Mouse (Mus musculus): Measurements from ENCODE around the gene Dpp6. TPM values are rescaled to one million over a fixed set of nuclear protein-coding genes. Genes with fewer than 3 reads are reported as not detected.

Dpp6 gene
- polyA plus RNA-seq, 1 experiment from 2014 or later, result 0.36 TPM

- no peaks in the 10 kb centered on the region for H3K4me1 ChIP-seq (ENCODE audit: control insufficient read depth in 2 of 2, insufficient read depth in 2 of 2, low read length in 2 of 2)
- WGBS, result 74% methylated on average over 3 of the region's 3 CpGs
- no peak overlapping the region for H3K27ac ChIP-seq (replicated peaks in 1 of 2; ENCODE audit: control insufficient read depth in 1 of 2, insufficient read depth in 1 of 2, low read depth in 2 of 2, low read length in 2 of 2)
- no peak for ATAC-seq (ENCODE audit: insufficient number of reproducible peaks, insufficient read depth, low FRiP score, low read depth)
- H3K27me3 ChIP-seq (ENCODE audit: control insufficient read depth, insufficient read depth, low read length), result no peaks in the 10 kb centered on the region
- H3K36me3 ChIP-seq (ENCODE audit: control insufficient read depth, insufficient read depth, low read length), result no peaks in the 10 kb centered on the region
- no peaks in the 10 kb centered on the region for H3K9me3 ChIP-seq (ENCODE audit: control insufficient read depth, low read length)
- H3K4me3 ChIP-seq (ENCODE audit: control insufficient read depth in 1 of 2, insufficient read depth in 1 of 2, low read depth in 1 of 2, low read length in 2 of 2), result no peak overlapping the region
- H3K4me2 ChIP-seq (ENCODE audit: low read length), result no peak overlapping the region
- H3K9ac ChIP-seq (ENCODE audit: low read length), result no peak overlapping the region
Measured at GRCm38 (mm10) chr5:27247793-27248192, 430.8 kb downstream of the Dpp6 start.

GRCm38 (mm10) chr5:27248685-27249084 is 431.7 kb downstream of the Dpp6 start:
- H3K4me3 ChIP-seq (ENCODE audit: control insufficient read depth in 1 of 2, insufficient read depth in 1 of 2, low read depth in 1 of 2, low read length in 2 of 2), result no peak overlapping the region
- no peak overlapping the region for H3K27ac ChIP-seq (replicated peaks in 1 of 2; ENCODE audit: control insufficient read depth in 1 of 2, insufficient read depth in 1 of 2, low read depth in 2 of 2, low read length in 2 of 2)
- H3K9me3 ChIP-seq (ENCODE audit: control insufficient read depth, low read length), result no peaks in the 10 kb centered on the region
- WGBS, result 29% methylated on average over 2 of the region's 2 CpGs
- no peak overlapping the region for H3K4me2 ChIP-seq (ENCODE audit: low read length)
- H3K36me3 ChIP-seq (ENCODE audit: control insufficient read depth, insufficient read depth, low read length), result no peaks in the 10 kb centered on the region
- no peaks in the 10 kb centered on the region for H3K27me3 ChIP-seq (ENCODE audit: control insufficient read depth, insufficient read depth, low read length)
- no peak for ATAC-seq (ENCODE audit: insufficient number of reproducible peaks, insufficient read depth, low FRiP score, low read depth)
- H3K9ac ChIP-seq (ENCODE audit: low read length), result no peak overlapping the region
- H3K4me1 ChIP-seq (ENCODE audit: control insufficient read depth in 2 of 2, insufficient read depth in 2 of 2, low read length in 2 of 2), result no peaks in the 10 kb centered on the region

- no peak overlapping the region for H3K27ac ChIP-seq (replicated peaks in 1 of 2; ENCODE audit: control insufficient read depth in 1 of 2, insufficient read depth in 1 of 2, low read depth in 2 of 2, low read length in 2 of 2)
- no peaks in the 10 kb centered on the region for H3K36me3 ChIP-seq (ENCODE audit: control insufficient read depth, insufficient read depth, low read length)
- no peaks in the 10 kb centered on the region for H3K4me1 ChIP-seq (ENCODE audit: control insufficient read depth in 2 of 2, insufficient read depth in 2 of 2, low read length in 2 of 2)
- peaks cover 6% of the 10 kb centered on the region; the same call in 1 of the 2 replicates for H3K9me3 ChIP-seq (ENCODE audit: control insufficient read depth, low read length)
- H3K4me3 ChIP-seq (ENCODE audit: control insufficient read depth in 1 of 2, insufficient read depth in 1 of 2, low read depth in 1 of 2, low read length in 2 of 2), result no peak overlapping the region
- 59% methylated on average over 4 of the region's 4 CpGs for WGBS
- no peak for ATAC-seq (ENCODE audit: insufficient number of reproducible peaks, insufficient read depth, low FRiP score, low read depth)
- no peak overlapping the region for H3K9ac ChIP-seq (ENCODE audit: low read length)
- no peak overlapping the region for H3K4me2 ChIP-seq (ENCODE audit: low read length)
- H3K27me3 ChIP-seq (ENCODE audit: control insufficient read depth, insufficient read depth, low read length), result no peaks in the 10 kb centered on the region
Measured at GRCm38 (mm10) chr5:27249951-27250350, 432.9 kb downstream of the Dpp6 start.

GRCm38 (mm10) chr5:27250906-27251305 is 433.9 kb downstream of the Dpp6 start:
- Histone ChIP-seq H3K27me3 (ENCODE audit: control insufficient read depth, insufficient read depth, low read length) (no peaks in the 10 kb centered on the region), H3K36me3 (ENCODE audit: control insufficient read depth, insufficient read depth, low read length) (no peaks in the 10 kb centered on the region), H3K27ac (replicated peaks in 1 of 2; ENCODE audit: control insufficient read depth in 1 of 2, insufficient read depth in 1 of 2, low read depth in 2 of 2, low read length in 2 of 2) (no peak overlapping the region), H3K4me2 (ENCODE audit: low read length) (no peak overlapping the region), H3K9ac (ENCODE audit: low read length) (no peak overlapping the region), H3K9me3 (ENCODE audit: control insufficient read depth, low read length) (peaks cover 9% of the 10 kb centered on the region; the same call in 1 of the 2 replicates), H3K4me1 (ENCODE audit: control insufficient read depth in 2 of 2, insufficient read depth in 2 of 2, low read length in 2 of 2) (no peaks in the 10 kb centered on the region), H3K4me3 (ENCODE audit: control insufficient read depth in 1 of 2, insufficient read depth in 1 of 2, low read depth in 1 of 2, low read length in 2 of 2) (no peak overlapping the region)
- 73% methylated on average over 3 of the region's 3 CpGs for WGBS
- no peak for ATAC-seq (ENCODE audit: insufficient number of reproducible peaks, insufficient read depth, low FRiP score, low read depth)

GRCm38 (mm10) chr5:27251361-27251760 is 434.4 kb downstream of the Dpp6 start:
- Histone ChIP-seq H3K4me1 (ENCODE audit: control insufficient read depth in 2 of 2, insufficient read depth in 2 of 2, low read length in 2 of 2) (no peaks in the 10 kb centered on the region), H3K27ac (replicated peaks in 1 of 2; ENCODE audit: control insufficient read depth in 1 of 2, insufficient read depth in 1 of 2, low read depth in 2 of 2, low read length in 2 of 2) (no peak overlapping the region), H3K4me3 (ENCODE audit: control insufficient read depth in 1 of 2, insufficient read depth in 1 of 2, low read depth in 1 of 2, low read length in 2 of 2) (no peak overlapping the region), H3K9ac (ENCODE audit: low read length) (no peak overlapping the region), H3K27me3 (ENCODE audit: control insufficient read depth, insufficient read depth, low read length) (no peaks in the 10 kb centered on the region), H3K9me3 (ENCODE audit: control insufficient read depth, low read length) (peaks cover 10% of the 10 kb centered on the region; the same call in 1 of the 2 replicates), H3K36me3 (ENCODE audit: control insufficient read depth, insufficient read depth, low read length) (no peaks in the 10 kb centered on the region), H3K4me2 (ENCODE audit: low read length) (no peak overlapping the region)
- no peak for ATAC-seq (ENCODE audit: insufficient number of reproducible peaks, insufficient read depth, low FRiP score, low read depth)

- Histone ChIP-seq H3K4me3 (ENCODE audit: control insufficient read depth in 1 of 2, insufficient read depth in 1 of 2, low read depth in 1 of 2, low read length in 2 of 2) (no peak overlapping the region), H3K4me1 (ENCODE audit: control insufficient read depth in 2 of 2, insufficient read depth in 2 of 2, low read length in 2 of 2) (no peaks in the 10 kb centered on the region), H3K36me3 (ENCODE audit: control insufficient read depth, insufficient read depth, low read length) (no peaks in the 10 kb centered on the region), H3K9me3 (ENCODE audit: control insufficient read depth, low read length) (peaks cover 10% of the 10 kb centered on the region; the same call in 1 of the 2 replicates), H3K9ac (ENCODE audit: low read length) (no peak overlapping the region), H3K27ac (replicated peaks in 1 of 2; ENCODE audit: control insufficient read depth in 1 of 2, insufficient read depth in 1 of 2, low read depth in 2 of 2, low read length in 2 of 2) (no peak overlapping the region), H3K27me3 (ENCODE audit: control insufficient read depth, insufficient read depth, low read length) (no peaks in the 10 kb centered on the region), H3K4me2 (ENCODE audit: low read length) (no peak overlapping the region)
- no peak for ATAC-seq (ENCODE audit: insufficient number of reproducible peaks, insufficient read depth, low FRiP score, low read depth)
- 74% methylated on average over 2 of the region's 2 CpGs for WGBS
Measured at GRCm38 (mm10) chr5:27255247-27255646, 438.2 kb downstream of the Dpp6 start.

GRCm38 (mm10) chr5:27258636-27259035 is 441.6 kb downstream of the Dpp6 start:
- no peaks in the 10 kb centered on the region; a peak in 1 of 4 replicates for H3K4me1 ChIP-seq (ENCODE audit: control insufficient read depth in 2 of 2, insufficient read depth in 2 of 2, low read length in 2 of 2)
- WGBS, result 80% methylated on average over 3 of the region's 3 CpGs
- no peaks in the 10 kb centered on the region for H3K27me3 ChIP-seq (ENCODE audit: control insufficient read depth, insufficient read depth, low read length)
- H3K4me3 ChIP-seq (ENCODE audit: control insufficient read depth in 1 of 2, insufficient read depth in 1 of 2, low read depth in 1 of 2, low read length in 2 of 2), result no peak overlapping the region
- no peaks in the 10 kb centered on the region for H3K36me3 ChIP-seq (ENCODE audit: control insufficient read depth, insufficient read depth, low read length)
- ATAC-seq (ENCODE audit: insufficient number of reproducible peaks, insufficient read depth, low FRiP score, low read depth), result no peak
- no peak overlapping the region for H3K4me2 ChIP-seq (ENCODE audit: low read length)
- H3K9me3 ChIP-seq (ENCODE audit: control insufficient read depth, low read length), result peaks cover 10% of the 10 kb centered on the region; the same call in 1 of the 2 replicates
- H3K27ac ChIP-seq (replicated peaks in 1 of 2; ENCODE audit: control insufficient read depth in 1 of 2, insufficient read depth in 1 of 2, low read depth in 2 of 2, low read length in 2 of 2), result no peak overlapping the region
- H3K9ac ChIP-seq (ENCODE audit: low read length), result no peak overlapping the region

All from heart, embryonic 14.5 days (tissue).